Mouse (Mus musculus) midbrain, postnatal 0 days (tissue): ENCODE results near the gene Pbx1. TPM values are rescaled to one million over a fixed set of nuclear protein-coding genes. Genes with fewer than 3 reads are reported as not detected.
A peak's percentile ranks its signal among the peaks of the same experiment; 100 is the strongest.

Experiments
- ATAC-seq: fragments of 200-750 bp; cut with Nextera tagmentation; 2 replicates; pipeline ENCODE4 v1.8.0; 2017; ENCODE audit warnings: moderate number of reproducible peaks, mild to moderate bottlenecking, moderate TSS enrichment, moderate library complexity; ENCODE audit not compliant: low FRiP score
- DNase-seq: peaks from one replicate; pipeline ENCODE4 v3.0.0-alpha.2; 2015; ENCODE audit warnings: low spot score
- H3K27ac ChIP-seq: fragments of 300-500 bp; sonication (generic); 2 replicates; pipeline ENCODE4 v1.5.1; 2014; ENCODE audit warnings: low read depth, mild to moderate bottlenecking, low read length, mixed read lengths
- H3K27me3 ChIP-seq: fragments of 300-500 bp; sonication (generic); 2 replicates; pipeline ENCODE4 v1.6.1; 2014; ENCODE audit warnings: low read length, control low read depth, mixed read lengths; ENCODE audit not compliant: insufficient read depth
- H3K36me3 ChIP-seq: fragments of 300-500 bp; sonication (generic); 2 replicates; pipeline ENCODE4 v1.6.1; 2014; ENCODE audit warnings: low read length, control low read depth, mixed read lengths; ENCODE audit not compliant: insufficient read depth
- H3K4me1 ChIP-seq: fragments of 300-500 bp; sonication (generic); 2 replicates; pipeline ENCODE4 v1.6.1; 2014; ENCODE audit warnings: mild to moderate bottlenecking, control low read depth, antibody characterized with exemption, low read length, mixed read lengths; ENCODE audit not compliant: insufficient read depth
- H3K4me2 ChIP-seq: fragments of 300-500 bp; sonication (generic); 2 replicates; pipeline ENCODE4 v1.6.1; 2014; ENCODE audit warnings: low read depth, mild to moderate bottlenecking, low read length, mixed read lengths; ENCODE audit not compliant: poor library complexity, severe bottlenecking
- H3K4me3 ChIP-seq: fragments of 300-500 bp; sonication (generic); 2 replicates; pipeline ENCODE4 v1.5.1; 2014; ENCODE audit warnings: low read depth, mild to moderate bottlenecking, low read length, moderate library complexity
- H3K9ac ChIP-seq: fragments of 300-500 bp; sonication (generic); replicated peaks from 2 replicates; pipeline ENCODE4 v1.6.1; 2014; ENCODE audit warnings: mild to moderate bottlenecking, low read length, moderate library complexity, mixed read lengths; ENCODE audit not compliant: poor library complexity, severe bottlenecking
- H3K9me3 ChIP-seq: fragments of 300-500 bp; sonication (generic); 2 replicates; pipeline ENCODE4 v1.6.1; 2016; ENCODE audit warnings: low read length, control low read depth
- CTCF ChIP-seq: IDR thresholded peaks from 2 replicates; pipeline ENCODE4 v1.5.1; 2016; ENCODE audit warnings: antibody characterized with exemption, mild to moderate bottlenecking
- WGBS: fragments of 180-500 bp; shearing (Covaris S2); extraction: QIAGEN DNeasy Blood & Tissue Kit; methylation state at CpG from one replicate; pipeline ENCODE4 v1.1.7; 2014; 5-methylcytosine and 5-hydroxymethylcytosine counted together
- polyA plus RNA-seq: library from polyadenylated mRNA; unstranded; fragments of >200 nt; fragmentation: Nextera tagmentation; extraction: Ambion mirVana; gene quantifications from 2 replicates; pipeline ENCODE4 v1.2.1, GENCODE M21; 2015
- total RNA-seq: library from RNA; depleted of rRNA; stranded (reverse); fragments of >200 nt; gene quantifications from 2 replicates; pipeline ENCODE4 v1.2.3, GENCODE M21; 2014

Gene Pbx1
- total and polyA plus RNA-seq, 2 experiments from 2014 or later, result 57.6 to 83.4 TPM

GRCm38 (mm10) chr1:168167781-168168180, 264.3 kb downstream of the Pbx1 start:
- DNase-seq (no peak), ATAC-seq (no peak)
- Histone ChIP-seq H3K4me1 (0 out of 2 replicates have a peak, but pooled peaks cover 9% of the 10 kb centered on the region), H3K27me3 (no peaks in the 10 kb centered on the region), H3K9me3 (no peaks in the 10 kb centered on the region), H3K9ac (no peak overlapping the region), H3K4me2 (no peak overlapping the region), H3K27ac (no peak overlapping the region), H3K4me3 (no peak overlapping the region), H3K36me3 (no peaks in the 10 kb centered on the region)
- no peak for TF ChIP-seq CTCF
- WGBS, result 94% methylated on average over 5 of the region's 5 CpGs

DNA sequence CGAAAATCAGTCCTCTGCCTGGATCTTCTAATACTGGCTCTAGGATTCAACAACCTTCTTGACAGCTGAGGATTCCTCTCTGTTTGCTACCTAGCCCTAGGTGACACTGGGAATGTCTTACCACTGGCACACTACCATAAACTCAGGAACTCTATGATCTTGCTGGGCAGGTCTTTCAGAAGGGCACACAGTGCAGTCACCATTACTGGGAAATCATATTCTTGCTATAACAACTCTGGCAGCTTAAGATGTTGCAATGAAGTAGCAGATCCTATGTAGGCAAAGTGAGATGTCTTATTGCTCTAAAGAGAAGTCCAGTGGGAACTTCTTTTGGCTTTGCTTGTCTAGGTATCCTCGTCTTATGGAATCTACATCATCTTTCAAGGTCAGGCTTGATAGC, 265.2 kb downstream of the Pbx1 start:
- no peak overlapping the region for H3K27ac ChIP-seq
- ATAC-seq (no peak), DNase-seq (no peak)
- H3K9ac ChIP-seq, result no peak overlapping the region
- 97% methylated on average over 2 of the region's 2 CpGs for WGBS
- TF ChIP-seq CTCF, result no peak
- H3K27me3 ChIP-seq, result no peaks in the 10 kb centered on the region
- no peak overlapping the region for H3K4me3 ChIP-seq
- 0 out of 2 replicates have a peak, but pooled peaks cover 9% of the 10 kb centered on the region for H3K4me1 ChIP-seq
- no peaks in the 10 kb centered on the region for H3K9me3 ChIP-seq
- no peak overlapping the region for H3K4me2 ChIP-seq
- no peaks in the 10 kb centered on the region for H3K36me3 ChIP-seq

DNA sequence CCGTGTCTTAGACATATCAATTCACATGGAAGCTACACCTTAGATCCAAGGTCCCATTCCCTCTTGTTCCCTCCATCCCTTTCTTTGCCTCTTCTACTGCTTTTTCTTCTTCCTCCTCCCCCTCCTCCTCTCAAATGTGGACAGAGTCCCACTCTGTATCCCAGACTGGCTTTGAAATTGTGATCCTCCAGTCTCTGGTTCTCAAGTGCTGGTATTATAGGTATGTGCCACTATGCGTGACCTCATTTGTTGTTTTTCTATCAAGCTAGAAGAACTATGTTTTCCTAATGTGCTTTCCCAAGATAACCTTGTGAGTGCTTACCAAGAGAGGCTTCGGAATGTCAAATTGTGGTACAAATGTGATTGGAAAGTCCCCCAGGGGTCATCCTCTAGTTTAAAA, 267.1 kb downstream of the Pbx1 start:
- Histone ChIP-seq H3K9me3 (no peaks in the 10 kb centered on the region), H3K4me1 (0 out of 2 replicates have a peak, but pooled peaks cover 9% of the 10 kb centered on the region), H3K4me3 (no peak overlapping the region), H3K9ac (no peak overlapping the region), H3K36me3 (no peaks in the 10 kb centered on the region), H3K4me2 (no peak overlapping the region), H3K27me3 (no peaks in the 10 kb centered on the region), H3K27ac (peak overlapping the region; percentile 65; the same call in 1 of the 2 replicates)
- DNase-seq, result no peak
- ATAC-seq, result no peak
- TF ChIP-seq CTCF, result no peak
- 74% methylated on average over 3 of the region's 3 CpGs for WGBS

DNA sequence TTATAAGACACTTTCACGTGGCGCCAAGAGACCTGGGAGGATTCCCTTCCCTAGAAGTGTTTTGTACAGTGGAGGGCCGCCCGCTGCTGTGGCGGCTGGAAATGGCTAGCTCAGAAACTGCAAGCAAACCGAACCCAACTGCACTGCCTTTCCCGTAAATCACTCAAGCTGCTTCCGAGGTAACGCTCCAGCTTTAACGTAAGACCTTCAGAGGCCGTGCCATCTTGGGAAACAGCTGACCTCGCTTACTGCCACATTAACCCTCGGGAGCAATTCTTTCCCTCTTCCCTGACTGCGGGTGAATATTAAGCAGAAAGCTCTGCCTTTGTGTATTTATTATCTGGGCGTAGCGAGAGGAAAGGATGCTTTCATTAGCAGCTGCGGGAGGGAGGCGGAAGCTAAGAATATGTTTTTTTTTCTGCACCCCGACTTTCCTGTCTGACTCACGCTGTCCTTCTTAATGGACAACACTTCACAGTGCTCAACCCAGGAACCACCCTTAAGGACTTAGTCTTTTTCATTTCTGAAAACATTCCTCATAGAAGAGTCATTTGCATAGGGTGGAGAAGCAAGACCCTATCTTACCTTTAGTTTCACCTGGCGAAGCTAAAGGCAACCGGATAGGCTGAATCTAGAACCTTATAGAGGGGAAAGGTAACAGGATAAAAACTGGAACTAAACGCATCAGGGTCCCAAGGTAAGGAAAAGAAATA, 268.4 kb downstream of the Pbx1 start:
- TF ChIP-seq CTCF, result no peak
- no peaks in the 10 kb centered on the region for H3K9me3 ChIP-seq
- no peak overlapping the region for H3K4me3 ChIP-seq
- peak overlapping the region; percentile 44; the same call in 1 of the 2 replicates for H3K9ac ChIP-seq
- peak; percentile 58 for DNase-seq
- WGBS, result 32% methylated on average over 23 of the region's 23 CpGs
- no peak for ATAC-seq
- peak overlapping the region; percentile 65 for H3K27ac ChIP-seq
- peaks cover 1% of the 10 kb centered on the region; the same call in 1 of the 2 replicates for H3K36me3 ChIP-seq
- peak overlapping the region; percentile 34 for H3K4me2 ChIP-seq
- H3K27me3 ChIP-seq, result no peaks in the 10 kb centered on the region
- 0 out of 2 replicates have a peak, but pooled peaks cover 9% of the 10 kb centered on the region for H3K4me1 ChIP-seq

- Histone ChIP-seq H3K36me3 (no peaks in the 10 kb centered on the region), H3K4me1 (0 out of 2 replicates have a peak, but pooled peaks cover 2% of the 10 kb centered on the region), H3K27ac (no peak overlapping the region), H3K27me3 (no peaks in the 10 kb centered on the region), H3K9ac (no peak overlapping the region), H3K4me3 (no peak overlapping the region), H3K9me3 (no peaks in the 10 kb centered on the region), H3K4me2 (no peak overlapping the region)
- no peak for ATAC-seq
- WGBS, result 79% methylated on average over 6 of the region's 6 CpGs
- TF ChIP-seq CTCF, result no peak
- no peak for DNase-seq
Measured at GRCm38 (mm10) chr1:168139138-168139682, 292.9 kb downstream of the Pbx1 start.

DNA sequence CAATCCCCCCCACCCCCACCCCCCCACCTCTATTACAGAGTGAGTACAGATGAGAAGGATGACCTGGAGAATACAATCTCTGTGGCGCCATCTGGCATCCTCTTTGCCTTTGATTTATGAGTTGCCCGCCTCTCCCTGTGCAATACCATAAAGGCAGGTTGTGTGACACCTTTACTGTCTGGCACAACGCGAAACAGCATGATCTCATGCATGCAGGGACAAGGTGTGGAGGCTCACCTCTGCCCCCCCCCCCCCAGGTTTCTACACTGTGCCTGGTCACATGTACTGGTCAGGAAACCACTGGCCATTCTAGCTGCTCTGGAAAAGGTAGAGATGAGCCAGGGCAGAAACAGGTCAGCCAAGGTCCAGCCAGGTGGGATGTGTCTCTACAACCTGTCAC, 293.4 kb downstream of the Pbx1 start:
- no peak for ATAC-seq
- 88% methylated on average over 4 of the region's 4 CpGs for WGBS
- no peak overlapping the region for H3K4me3 ChIP-seq
- H3K9ac ChIP-seq, result no peak overlapping the region
- H3K9me3 ChIP-seq, result no peaks in the 10 kb centered on the region
- H3K27ac ChIP-seq, result no peak overlapping the region
- H3K4me1 ChIP-seq, result 0 out of 2 replicates have a peak, but pooled peaks cover 2% of the 10 kb centered on the region
- H3K36me3 ChIP-seq, result no peaks in the 10 kb centered on the region
- TF ChIP-seq CTCF, result no peak
- DNase-seq, result peak; percentile 12
- H3K27me3 ChIP-seq, result no peaks in the 10 kb centered on the region
- H3K4me2 ChIP-seq, result no peak overlapping the region
